Mouse (Mus musculus): ENCODE measurements around the gene Prkci.

Prkci gene

DNA sequence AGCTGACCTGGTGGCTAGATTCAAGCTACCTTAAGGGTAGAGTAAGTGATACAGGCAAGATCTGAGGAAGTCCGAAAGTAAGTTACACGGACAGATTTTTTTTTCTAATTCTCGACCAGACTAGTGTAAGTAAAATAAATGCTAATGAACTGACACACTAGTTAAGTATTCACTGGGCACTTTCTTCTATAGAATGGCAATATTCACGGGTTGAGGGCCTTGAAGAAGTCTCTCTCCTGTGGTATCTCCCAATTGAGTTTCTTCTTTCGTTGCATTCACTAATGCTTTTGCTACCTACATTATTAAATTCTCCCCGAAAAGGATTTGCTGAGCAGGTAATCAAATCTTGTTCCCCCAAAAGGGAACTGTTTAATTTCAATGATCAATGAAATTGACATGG lies 688 bp upstream of the Prkci start:
- no peak for DNase-seq (ENCODE audit: low spot score)

DNA sequence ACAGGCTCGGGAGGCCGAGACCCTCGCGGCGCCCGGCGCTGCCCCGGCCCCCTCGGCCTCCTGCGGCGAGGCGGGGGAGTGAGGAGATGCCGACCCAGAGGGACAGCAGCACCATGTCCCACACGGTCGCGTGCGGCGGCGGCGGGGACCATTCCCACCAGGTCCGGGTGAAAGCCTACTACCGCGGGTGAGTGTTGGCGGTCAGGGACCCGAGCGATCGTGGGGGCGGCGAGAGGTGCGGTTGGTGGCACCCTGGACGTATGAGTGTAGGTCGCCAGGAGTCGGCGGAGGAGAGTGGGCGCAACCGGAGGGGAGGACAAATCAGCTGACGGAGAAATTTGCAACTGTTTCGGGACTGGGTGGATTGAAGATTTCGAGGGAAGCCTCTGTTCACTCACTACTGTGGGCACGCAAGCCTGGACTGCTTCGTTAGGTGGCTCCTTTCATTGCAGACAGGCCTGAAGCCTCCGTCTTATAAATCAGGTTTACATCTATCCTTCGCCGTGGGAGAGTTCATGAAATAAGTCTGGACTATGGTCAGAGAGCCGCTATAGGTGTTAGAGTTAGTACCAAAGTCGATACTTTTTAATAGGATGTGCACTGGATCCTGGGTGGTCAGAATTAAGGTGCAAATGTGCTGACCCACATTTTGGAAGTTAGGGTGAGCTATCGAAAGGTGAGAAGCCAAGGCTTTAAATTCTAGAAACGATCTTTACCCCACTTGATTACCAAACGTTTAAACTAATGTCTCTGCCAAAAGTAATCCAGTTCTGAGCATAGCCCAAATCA lies 546 bp downstream of the Prkci start:
- no peak for DNase-seq (ENCODE audit: low spot score)

DNA sequence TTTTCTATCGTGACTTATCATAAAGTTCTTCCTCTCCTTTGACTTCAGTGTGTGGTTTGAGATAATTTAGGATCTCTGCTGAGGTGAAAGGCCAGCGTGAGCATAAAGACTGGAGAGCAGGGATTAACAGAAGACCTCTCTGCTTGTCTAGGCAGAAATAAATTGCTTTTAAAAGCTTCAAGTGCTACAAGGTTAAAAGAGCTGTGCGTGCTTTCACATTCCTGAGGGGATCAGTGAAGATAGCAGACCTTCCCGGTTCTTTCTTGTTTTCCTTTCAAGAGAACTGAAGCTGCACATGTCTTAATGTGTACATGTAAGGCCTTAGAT lies 1.1 kb downstream of the Prkci start:
- peak; percentile 51 for DNase-seq (ENCODE audit: low spot score)

DNA sequence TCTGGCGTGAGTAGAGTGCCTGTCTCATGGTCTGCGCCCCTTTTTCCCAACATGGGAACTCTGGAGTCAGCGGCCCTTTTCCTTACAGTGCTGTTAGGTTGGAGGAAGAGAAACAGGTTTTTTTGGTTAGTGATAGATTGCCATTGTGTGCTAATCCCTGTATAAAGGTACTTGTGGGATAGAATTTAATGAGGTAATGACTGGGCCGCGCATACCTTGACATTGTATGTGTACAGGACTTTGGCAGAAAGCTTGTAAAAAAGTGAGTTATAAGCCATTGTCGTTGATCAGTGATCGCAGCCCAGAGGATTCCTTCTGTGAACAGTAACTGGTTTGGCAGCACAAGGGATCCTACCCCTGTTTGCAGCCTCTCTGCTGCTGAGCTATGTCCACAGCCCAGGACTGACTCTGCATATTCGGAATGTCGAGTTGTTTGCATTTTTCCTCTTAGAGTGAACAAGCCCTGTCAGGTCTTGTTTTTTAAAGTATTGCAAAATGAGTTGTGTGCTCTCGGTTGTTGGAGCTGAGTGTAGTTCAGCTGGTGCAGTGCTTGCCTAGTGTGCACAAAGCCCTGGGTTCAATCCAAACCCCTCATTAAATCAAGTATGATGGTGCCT lies 4.0 kb downstream of the Prkci start:
- peak; percentile 68 for DNase-seq (ENCODE audit: low spot score)

DNA sequence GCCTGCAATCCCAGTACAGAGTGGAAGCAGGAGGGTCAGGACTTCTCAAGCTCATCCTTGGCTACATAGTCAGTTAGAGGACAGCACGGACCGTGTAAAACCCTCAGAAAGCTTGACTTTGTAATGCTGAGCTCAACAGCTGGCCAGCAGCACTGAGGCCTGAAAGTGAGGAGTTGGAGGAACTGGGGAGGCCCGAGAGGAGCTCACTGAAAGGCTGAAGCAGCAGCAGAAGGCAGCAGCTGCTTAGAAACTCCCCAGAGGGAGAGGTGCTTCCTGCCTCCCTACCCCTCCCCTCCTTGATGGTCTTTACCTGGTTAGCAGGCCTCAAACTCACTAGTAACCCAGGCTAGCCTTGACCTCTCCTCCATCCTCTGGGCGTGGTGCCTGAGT lies 4.5 kb downstream of the Prkci start:
- DNase-seq (ENCODE audit: low spot score): no peak

DNA sequence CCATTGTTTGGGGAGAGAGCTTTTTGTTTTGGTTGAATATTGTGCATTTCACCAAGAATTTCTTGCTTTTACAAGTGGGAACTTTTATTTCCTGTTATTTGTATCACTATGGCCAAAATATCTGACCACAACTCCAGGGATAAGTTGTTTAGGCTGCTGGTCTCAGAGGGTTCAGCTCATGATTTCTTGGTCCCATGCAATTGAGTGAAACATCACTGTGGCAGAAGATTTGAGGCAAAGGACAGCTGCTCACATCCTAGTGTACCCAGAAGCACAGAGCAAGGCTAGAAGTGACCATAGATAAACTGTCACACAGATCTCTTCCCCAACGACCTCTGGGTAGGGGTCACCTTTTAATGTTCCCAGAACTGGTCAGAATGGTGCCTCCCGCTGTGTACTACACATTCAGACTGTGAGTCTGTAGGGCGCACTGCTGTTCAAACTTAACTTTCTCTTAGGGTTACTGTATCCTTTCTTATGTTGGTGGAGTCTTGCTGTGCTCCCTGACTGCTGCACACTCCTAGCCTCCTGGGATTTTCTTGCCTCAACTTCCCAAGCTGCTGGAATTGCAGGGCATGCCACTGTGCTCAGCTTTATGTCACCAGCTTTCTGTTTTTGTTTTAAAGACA lies 5.6 kb downstream of the Prkci start:
- DNase-seq (ENCODE audit: low spot score): no peak

DNA sequence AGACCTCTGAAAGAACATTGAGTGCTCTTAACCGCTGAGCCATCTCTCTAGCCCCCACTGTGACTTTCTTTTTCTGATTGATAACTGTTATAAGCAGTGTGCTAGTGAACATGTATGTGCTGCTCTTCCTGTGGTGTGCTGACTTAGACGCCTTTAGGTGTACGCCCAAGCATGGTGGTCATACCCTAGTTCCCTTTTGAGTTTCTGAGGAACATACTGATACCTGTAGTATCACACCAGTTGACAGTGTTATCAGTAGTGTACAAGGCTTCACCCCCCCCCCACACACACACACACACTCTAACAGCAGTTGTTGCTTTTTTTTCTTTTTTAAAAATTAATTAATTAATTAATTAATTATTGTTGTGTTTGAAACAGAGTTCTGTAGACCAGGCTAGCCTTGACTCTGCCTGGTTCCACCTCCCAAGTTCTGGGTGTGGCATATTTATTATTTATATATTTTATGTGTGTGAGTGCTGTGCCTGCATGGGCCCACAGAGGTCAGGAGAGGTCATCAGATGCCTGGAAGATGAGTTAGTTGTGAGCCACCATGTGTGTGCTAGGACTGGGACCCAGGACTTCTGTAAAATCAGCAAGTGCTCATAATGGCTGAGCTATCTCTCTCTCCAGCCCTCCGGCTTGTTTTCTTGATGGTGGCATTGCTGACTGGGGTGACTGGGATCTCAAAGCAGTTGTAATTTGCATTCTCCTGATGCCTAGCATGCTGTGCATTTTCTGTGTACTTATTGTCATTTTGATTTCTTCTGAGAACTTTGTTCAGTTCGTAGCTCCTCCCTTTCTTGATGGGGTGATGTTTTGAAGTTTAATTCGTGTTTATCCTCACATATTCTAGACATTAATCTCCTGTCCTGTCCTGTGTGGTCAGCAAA lies 9.0 kb downstream of the Prkci start:
- no peak for DNase-seq (ENCODE audit: low spot score)

DNA sequence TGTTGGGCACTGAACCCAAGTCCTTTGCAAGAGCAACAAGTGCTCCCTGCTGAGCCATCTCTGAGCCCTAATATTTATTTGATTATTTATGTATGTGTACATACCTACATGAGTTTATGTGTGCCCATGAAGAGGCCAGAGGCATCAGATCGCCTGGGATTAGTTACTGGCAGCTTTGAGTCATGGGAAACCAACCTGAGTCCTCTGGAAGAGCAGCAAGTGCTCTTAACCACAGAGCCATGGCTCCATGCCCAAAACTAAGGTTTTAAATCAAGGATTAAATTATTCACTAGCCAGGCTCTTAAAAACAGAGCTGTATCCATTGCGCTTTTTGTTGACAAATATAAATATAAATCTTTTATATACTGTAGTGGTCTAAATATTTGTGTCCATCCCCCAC lies 18.8 kb downstream of the Prkci start:
- no peak for DNase-seq (ENCODE audit: low spot score)

DNA sequence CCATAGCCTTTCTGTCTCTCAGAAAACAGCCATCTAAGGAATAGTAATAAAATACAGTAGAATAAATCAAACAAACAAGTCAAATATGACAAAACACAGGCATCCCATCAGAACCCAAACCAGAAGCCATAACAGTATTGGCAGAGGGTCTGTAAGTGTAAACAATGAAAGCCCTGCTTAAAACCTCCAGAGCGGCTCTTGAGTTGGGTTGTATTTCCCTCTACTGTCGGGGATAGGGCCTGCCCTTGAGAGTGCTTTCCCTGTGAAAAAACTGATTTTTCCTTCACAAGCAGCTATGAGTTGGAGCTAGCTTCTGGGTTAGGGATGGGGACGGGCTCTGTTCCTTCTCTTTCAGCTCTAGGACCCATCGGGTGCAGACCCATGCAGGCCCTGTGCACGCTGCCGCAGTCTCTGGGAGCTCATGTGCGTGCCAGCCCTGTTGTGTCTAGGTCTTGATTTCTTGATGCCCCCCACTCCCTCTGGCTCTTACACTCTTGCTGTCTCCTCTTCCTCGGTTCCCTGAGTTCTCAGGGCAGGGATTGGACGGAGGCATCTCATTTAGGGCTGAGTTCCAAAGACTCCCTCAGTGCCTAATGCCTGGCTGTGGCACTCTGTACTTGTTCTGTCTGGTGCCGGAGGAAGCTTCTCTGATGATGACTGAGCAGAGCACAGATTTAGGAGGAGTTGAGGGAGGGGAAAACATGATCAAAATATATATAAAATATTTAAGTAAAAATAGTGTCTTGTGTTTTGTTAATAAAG lies 20.3 kb downstream of the Prkci start:
- DNase-seq (ENCODE audit: low spot score): no peak

DNA sequence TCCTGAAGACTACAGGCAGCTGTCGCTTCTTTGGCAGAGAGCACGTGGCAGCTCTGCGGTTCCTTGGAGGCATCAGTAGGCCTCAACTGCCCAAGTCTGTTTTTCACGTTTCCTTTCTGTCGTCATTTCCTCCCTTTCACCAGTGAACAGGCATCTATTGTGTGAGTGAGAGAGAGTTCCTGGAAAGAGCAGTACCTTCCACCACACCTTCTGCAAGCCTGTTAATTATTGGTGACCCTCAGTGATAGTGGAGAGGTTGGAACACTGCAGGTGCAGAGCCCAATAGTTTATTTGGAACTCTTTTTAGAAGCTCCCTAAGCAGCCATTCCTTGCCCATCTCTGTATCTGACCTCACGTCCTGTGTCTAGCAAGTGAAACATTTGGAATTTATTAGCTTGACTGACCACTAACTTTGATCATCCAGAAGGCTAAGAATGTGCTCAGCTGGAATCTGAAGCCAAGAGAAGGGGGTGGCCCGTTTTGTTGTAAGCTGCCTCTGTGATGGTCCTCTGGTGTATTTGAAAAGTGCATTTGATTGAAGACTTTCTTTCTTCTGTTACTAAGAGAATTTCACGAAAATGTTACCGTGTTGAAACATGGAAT lies 21.1 kb downstream of the Prkci start:
- peak; percentile 67 for DNase-seq (ENCODE audit: low spot score)

DNA sequence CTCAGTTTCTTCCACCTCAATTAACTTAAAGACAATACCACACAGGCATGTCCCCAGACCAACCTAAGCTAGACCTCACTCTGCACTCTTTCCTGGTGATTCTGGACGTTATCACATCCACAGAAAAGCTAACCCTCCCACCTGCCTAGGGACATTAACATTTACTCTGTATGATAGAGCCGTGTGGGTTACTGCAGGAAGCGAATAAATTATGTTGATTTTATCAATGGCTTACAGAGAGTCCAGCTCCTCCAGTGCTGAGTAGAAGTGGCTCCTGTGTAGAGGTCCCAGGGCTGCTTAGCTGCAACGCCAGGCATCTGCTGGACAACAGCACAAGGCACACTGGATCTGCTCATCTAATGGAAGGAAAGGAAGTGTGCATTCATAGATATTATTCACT lies 22.1 kb downstream of the Prkci start:
- no peak for DNase-seq (ENCODE audit: low spot score)

DNA sequence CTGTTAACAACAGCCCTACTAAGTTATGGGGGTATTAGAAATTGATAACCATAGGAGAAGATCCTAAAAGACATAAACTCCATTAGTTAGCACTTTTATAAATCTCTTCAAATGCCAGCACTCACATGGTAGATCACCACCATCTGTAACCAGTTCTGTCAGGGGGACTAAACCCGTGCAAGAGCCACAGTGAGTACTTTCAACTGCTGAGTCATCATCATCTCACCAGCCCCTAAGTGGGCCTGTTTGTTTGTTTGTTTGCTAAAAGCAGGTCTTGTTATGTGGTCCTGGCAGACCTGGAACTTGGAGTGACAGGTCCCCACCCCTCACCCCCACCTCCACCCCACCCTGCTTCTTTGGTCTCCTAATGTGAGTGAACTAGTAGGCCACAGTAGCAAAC lies 23.7 kb downstream of the Prkci start:
- DNase-seq (ENCODE audit: low spot score): no peak

DNA sequence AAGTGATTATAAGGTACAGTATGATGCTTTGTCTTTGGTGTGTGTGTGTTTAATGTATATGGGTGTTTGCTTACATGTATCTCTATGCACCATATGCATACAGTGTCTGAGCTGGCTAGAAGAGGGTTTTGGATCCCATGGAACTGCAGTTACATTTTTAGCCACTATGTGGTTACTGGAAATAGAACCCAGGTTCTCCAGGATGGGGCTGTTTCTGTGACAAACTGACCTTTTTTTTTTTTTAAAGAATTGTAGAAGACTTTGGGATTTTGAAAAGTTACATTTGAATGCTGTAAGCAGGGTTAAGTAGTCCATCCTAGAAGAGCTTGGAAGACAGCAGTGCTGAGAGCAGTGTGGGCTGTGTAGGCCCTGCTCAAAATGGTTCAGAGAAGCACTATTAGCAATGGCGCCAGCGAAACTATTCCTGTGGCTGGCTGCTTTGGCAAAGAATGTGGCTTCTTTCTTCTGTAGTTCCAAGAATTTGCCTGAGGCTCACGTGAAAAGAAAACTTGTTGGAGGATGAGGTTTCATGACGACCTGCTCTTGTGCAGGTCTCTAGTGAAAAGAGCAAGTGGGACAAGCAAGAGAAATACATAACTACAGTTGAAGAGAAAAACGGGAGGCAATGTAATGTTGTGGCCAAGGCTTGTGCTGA lies 24.4 kb downstream of the Prkci start:
- no peak for DNase-seq (ENCODE audit: low spot score)

DNA sequence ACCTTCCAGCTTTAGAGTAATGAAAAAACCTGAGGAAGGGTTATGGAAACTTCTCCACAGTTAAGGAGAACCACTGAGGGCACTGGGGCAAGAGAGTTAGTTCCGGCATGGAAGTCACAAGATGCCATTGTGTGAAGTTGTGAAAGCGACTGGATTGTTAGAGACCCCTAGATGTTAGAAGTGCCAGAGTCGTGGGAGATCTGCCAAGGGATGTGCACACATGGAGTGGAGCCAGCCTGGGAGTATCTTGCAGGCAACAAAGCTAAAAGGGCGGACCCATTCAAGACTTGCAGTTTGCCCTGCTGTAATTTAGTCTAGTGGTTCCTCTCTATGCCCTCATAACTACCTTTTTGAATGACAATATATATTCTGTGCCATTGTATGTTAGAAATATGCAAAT lies 25.1 kb downstream of the Prkci start:
- no peak for DNase-seq (ENCODE audit: low spot score)

DNA sequence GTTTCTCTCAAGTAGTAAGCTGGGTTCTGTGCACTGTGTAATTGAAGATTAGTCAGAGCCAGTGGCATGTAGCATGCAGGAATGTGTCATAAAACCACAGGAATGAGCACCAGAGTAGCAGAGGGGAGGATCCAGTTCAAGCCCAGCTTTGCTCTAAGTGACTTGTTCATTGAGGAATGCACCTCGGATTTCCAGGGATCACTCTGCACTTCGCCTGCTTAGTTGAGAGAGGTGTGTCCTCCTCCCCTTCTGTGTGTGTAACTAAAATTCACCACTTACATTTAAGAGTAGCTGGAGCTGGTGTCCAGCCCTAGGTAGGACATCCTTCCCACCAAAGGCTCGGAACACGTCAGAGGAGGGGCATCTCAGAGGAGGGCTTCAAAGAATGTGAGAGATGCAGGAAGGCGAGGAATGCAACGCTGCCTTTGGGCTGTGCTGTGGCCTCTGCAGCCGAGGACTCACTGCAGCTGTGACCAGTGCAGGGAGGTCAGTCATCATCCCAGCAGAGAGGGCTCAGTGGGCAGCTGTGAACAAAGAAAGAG lies 27.4 kb downstream of the Prkci start:
- peak; percentile 61 for DNase-seq (ENCODE audit: low spot score)

DNA sequence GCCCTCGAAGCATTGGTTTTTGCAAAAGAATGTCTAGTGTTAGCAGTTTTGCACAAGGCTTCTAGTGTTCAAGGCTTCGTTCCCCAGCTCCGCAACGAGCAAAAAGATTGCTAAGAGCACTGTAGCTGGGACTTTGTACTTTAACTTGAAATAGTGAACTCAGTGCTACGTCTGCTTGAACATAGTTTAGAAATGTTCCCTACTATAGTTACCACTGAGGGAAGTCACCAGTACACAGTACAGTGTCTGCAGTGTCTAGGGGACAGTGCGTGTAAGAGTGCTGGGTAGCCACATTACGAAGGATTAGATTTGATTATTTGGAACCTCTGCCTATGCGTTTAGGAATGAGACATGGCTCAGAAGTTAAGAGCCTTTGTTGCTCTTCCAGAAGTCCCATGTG lies 32.2 kb downstream of the Prkci start:
- DNase-seq (ENCODE audit: low spot score): no peak

DNA sequence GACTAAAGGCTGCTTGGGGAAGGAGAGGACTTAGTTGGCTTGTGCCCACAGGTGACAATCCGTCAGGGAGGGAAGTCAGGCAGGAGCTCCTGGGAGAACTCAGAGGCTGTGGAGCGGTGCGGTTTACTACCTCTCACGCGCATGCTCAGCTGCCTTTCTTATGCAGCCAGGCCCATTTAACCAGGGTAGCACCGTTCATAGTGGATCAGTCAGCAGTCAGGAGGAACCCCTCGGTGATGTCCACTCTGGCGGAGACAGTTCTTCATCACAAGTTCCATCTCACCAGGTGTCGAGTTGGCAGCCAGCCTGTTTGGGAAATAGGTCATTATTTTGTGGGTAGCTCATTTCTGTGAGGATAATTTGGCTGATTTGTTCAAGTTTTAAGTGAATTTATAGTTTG lies 36.1 kb downstream of the Prkci start:
- no peak for DNase-seq (ENCODE audit: low spot score)

DNA sequence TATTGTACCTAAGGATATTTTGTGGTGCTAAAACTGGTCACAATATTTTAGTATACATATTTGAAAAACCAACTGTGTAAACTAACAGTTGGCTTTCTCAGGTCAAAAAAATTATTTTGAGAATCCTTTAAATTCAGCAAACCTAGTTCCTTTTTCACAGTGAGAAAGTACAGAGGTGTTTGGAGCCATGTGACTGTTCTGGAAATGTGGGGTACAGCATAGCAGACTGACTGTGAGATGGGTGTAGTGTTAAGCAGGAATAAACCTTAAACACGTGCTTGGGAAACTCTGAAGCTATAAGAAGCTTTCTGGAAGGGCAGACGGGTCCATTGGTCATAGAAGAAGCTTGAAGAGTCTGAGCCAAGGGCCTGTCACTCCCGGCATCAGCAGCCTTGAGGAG lies 38.1 kb downstream of the Prkci start:
- DNase-seq (ENCODE audit: low spot score): no peak

DNA sequence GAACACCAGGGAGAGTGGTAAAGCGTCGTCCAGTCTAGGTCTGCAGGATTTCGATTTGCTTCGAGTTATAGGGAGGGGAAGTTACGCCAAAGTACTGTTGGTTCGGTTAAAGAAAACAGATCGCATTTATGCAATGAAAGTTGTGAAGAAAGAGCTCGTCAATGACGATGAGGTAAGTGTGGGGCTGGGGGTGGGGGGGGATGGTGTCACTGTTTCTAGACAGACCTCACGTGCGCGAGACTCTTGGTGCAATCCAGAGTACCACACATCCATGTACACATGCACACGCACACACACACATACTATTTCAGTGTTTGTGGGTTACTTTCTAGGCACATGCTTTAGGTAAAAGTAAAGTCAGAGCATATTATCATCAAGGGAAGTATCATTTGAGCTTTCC lies 42.3 kb downstream of the Prkci start:
- no peak for DNase-seq (ENCODE audit: low spot score)

DNA sequence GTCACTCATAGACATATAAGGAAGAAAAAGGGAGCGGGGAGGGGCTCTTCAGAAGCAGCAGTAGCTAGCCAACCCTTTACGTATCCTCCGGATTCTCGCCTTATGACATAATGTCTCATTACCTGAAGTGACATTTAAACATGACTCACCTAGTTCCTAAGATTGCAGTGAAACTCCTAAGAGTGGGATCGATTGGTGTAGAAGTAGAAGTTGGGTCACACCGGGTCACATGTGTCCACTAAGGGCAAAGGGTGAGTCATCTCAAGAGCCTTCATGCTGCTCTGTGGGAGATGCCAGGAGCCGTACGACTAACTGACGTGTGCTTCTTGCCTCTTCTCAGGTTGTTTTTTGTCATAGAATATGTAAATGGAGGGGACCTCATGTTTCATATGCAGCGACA lies 43.1 kb downstream of the Prkci start:
- no peak for DNase-seq (ENCODE audit: low spot score)

DNA sequence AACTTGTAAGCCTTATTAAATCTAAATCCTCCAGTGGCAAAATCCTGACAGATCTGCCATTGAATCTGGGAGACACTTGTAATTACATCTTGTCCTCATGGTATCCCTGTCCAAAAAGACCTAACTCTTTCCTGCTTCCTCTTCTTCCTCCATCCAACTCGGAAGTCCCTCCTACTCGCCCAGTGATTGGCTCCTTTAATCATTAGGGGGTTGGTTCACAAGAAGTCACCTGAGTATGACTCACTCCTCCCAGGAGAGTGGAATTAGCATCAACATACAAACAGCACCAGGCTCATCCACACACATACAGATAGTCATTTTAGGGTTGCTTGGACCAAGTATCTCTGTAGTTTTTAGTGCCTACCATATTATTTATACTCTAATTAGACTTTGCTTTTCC lies 47.4 kb downstream of the Prkci start:
- DNase-seq (ENCODE audit: low spot score): no peak

Measured in yolk sac, embryonic 10.5 days (tissue).